Mouse (Mus musculus) forelimb bud, embryonic 11.5 days (tissue): ENCODE data around the gene Gng4.

ENCODE experiments used
- DNase-seq: peaks from one replicate; pipeline ENCODE4 v3.0.0-alpha.2; 2012; ENCODE audit warnings: low read depth, low spot score

Gng4 gene

GRCm38 (mm10) chr13:13818696-13819095, 34.8 kb downstream of the Gng4 start:
- no peak for DNase-seq

- DNase-seq, result no peak
Measured at GRCm38 (mm10) chr13:13820234-13821123, 36.6 kb downstream of the Gng4 start.

GRCm38 (mm10) chr13:13824946-13825345, 41.1 kb downstream of the Gng4 start:
- DNase-seq, result no peak

GRCm38 (mm10) chr13:13826533-13826932, 42.7 kb downstream of the Gng4 start:
- no peak for DNase-seq

DNA sequence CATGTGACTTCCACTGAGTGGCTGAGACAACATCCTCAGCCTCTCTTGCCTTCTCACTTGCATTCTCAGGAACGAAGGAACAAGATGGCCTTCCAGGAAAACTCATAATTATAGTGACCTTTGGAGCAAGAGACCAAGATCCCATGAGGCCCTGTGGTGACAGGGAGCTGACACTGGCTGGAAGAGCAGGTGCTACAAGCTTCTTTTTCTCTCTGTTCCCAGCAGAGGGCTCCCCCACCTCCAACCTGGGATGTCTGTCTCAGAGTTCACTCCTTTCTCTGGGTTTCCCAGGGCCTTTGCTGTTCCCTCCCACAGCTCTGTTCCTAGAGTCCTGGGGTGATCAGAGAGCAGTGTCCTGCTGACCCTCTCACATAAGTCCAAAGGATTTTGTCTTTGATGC, 44.3 kb downstream of the Gng4 start:
- no peak for DNase-seq

- no peak for DNase-seq
Measured at GRCm38 (mm10) chr13:13830469-13831074, 46.7 kb downstream of the Gng4 start.

DNA sequence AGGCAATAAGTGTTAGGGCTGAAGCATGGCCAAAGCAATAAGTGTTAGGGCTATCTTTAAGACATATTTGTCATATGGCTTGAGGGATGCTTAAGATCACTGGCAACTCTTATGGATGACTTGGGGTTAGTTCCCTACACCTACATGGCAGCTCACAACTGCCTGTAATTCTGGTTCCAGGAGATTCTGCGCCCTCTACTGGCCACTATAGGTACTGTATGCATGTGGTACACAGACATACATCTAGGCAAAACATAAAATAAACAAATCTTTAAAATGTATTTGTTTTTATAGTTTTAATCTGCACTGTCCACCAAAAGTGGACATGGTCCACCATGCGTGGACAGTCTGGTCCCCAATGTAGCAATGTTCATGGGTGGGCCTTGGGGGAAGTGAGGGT, 51.3 kb downstream of the Gng4 start:
- DNase-seq, result no peak

- no peak for DNase-seq
Measured at GRCm38 (mm10) chr13:13845021-13845420, 61.2 kb downstream of the Gng4 start.

DNA sequence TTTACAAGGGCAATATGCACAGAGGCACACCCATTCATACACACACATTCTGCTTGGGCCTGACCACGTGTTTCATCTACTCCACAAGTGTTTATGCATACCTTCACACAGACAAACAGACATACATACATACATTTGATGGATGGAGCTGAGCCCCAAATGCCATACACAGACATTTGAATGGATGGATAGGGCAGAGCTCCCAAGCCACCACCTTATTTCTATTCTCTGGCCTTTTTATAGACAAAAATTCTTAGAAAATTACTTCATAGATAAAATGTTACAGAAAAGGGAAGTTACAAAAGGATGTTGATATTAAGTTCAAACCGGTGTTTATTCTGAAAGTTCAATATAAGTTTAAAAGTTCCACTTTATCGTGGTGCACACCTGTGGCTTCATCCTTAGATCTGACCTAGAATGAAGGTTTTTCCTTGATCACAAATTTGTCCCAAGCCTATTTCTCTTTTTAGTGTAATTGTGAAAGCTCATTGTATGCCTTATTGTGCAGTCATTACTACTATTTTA, 63.3 kb downstream of the Gng4 start:
- DNase-seq, result no peak

GRCm38 (mm10) chr13:13857190-13857589, 73.3 kb downstream of the Gng4 start:
- DNase-seq, result no peak

DNA sequence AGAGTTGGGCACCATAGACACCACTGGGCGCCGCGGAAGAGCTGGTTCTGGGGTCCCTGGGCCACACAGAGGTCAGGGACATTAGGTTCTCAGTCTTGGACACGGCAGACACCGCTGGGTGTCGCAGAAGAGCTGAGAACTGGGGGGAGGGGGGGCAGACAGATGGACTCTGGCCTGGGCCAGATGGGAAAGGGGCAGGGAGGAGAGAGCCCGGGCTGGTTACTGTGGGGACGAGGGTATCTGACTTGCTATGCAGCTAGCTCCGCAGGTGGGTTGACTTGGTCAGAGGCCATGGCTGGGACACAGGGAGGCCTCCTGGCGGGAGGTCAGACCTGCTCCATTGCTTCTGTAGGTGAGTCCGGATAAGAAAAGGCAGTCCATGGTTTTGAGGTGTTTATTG, 78.5 kb downstream of the Gng4 start:
- no peak for DNase-seq

GRCm38 (mm10) chr13:13862941-13863340, 79.1 kb downstream of the Gng4 start:
- DNase-seq, result no peak

DNA sequence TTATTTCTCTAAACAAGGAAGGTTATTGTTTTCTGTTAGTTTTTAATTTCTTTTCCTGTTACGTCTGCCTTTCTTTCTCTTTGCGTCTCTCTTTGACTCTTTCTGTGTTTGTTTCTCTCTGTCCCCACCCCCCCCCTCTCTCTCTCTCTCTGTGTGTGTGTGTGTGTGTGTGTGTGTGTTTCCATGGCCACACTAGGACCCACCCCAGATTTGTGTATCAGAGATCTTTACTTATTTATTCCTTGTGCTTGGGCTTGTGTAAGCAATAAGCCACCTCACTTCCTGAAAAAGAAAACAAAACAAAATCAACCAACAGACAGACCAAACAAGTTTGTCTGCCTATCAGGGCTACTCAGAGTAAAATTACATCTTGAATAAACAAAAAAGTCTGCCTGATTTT, 82.5 kb downstream of the Gng4 start:
- DNase-seq, result no peak

DNA sequence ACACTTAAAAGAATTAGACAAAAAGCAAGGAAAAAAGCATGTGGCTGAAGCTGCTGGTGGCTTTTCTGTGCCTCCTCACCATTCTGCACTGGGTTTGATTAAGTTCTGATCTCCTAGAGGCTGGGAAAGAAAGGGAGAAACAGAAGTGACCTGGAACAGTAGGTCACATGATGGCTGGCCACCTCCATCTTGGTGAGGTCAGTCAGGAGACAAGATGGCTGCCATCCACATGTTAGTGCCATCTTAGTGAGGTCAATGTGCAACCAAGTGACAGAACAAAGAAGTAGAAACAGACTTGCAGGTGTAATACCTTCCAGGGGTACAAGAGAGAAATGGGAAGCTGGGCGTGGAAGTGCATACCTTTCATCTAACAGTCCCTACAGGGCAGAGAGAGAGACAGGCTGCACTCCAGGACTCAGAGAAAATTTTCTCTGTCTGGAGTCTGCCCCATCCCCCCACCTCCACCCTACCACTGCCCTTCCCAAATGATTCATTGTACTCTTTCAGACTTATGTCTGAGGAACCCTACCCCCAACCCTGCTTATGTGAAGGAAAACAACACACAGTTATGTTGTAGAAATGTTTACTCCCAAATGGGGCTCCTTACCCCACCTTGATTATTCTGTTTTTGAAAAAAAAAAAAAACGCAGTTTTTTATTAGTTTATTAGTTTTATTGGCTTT, 83.4 kb downstream of the Gng4 start:
- no peak for DNase-seq

- DNase-seq, result peak; percentile 47
Measured at GRCm38 (mm10) chr13:13867922-13868321, 84.1 kb downstream of the Gng4 start.
